Mouse (Mus musculus): ENCODE measurements around the gene Psg27. TPM values are rescaled to one million over a fixed set of nuclear protein-coding genes. Genes with fewer than 3 reads are reported as not detected.
"Not testable (repeated sequence)": the region's sequence is repeated elsewhere in the genome, so short reads cannot be mapped to it uniquely, and the experiment has no call there.

The Psg27 gene
- polyA plus RNA-seq (2012; rRNA removed), result 0.04 and 0.09 TPM in 2 replicates

- Histone ChIP-seq H3K4me1 (ENCODE audit: control insufficient read depth, insufficient read depth, insufficient read length, low read length) (no peaks in the 10 kb centered on the region), H3K4me3 (ENCODE audit: low read depth, low read length) (no peak within 1 kb of the TSS), H3K36me3 (ENCODE audit: control insufficient read depth, insufficient read depth, low read length) (no peaks in the 10 kb centered on the region), H3K27ac (ENCODE audit: insufficient read depth, low read depth, low read length) (no peak within 1 kb of the TSS), H3K27me3 (ENCODE audit: control insufficient read depth, insufficient read depth, low read length) (no peaks in the 10 kb centered on the region)
- 72% methylated on average over 3 of the region's 3 CpGs for WGBS
- no peak for TF ChIP-seq POLR2A (IDR thresholded peaks at IDR 0.05; ENCODE audit: low read depth, low read length)
- TF ChIP-seq CTCF (IDR thresholded peaks at IDR 0.05; ENCODE audit: extremely low read depth, insufficient read length, insufficient replicate concordance, low read depth, low read length), result no peak
Measured at GRCm38 (mm10) chr7:18567205-18567604, at the start of gene Psg27. Gene Psg27, minus strand, starts transcription at chr7:18567305.

GRCm38 (mm10) chr7:18616401-18616800, 49.3 kb upstream of the Psg27 start, which contains the start of gene Psg23:
Gene Psg23, minus strand, starts transcription at chr7:18616501.
- not testable (repeated sequence) for H3K36me3 ChIP-seq (ENCODE audit: control insufficient read depth, insufficient read depth, low read length); H3K4me1 ChIP-seq (ENCODE audit: control insufficient read depth, insufficient read depth, insufficient read length, low read length); H3K27ac ChIP-seq (ENCODE audit: insufficient read depth, low read depth, low read length); H3K27me3 ChIP-seq (ENCODE audit: control insufficient read depth, insufficient read depth, low read length); H3K4me3 ChIP-seq (ENCODE audit: low read depth, low read length)
- 19% methylated on average over 2 of the region's 2 CpGs for WGBS

GRCm38 (mm10) chr7:18559850-18560249, 7.3 kb downstream of the Psg27 start:
- Histone ChIP-seq H3K4me1 (ENCODE audit: control insufficient read depth, insufficient read depth, insufficient read length, low read length) (peaks cover 14% of the 10 kb centered on the region; the same call in 1 of the 2 replicates), H3K27ac (ENCODE audit: insufficient read depth, low read depth, low read length) (no peak overlapping the region), H3K27me3 (ENCODE audit: control insufficient read depth, insufficient read depth, low read length) (no peaks in the 10 kb centered on the region), H3K4me3 (ENCODE audit: low read depth, low read length) (no peak overlapping the region), H3K36me3 (ENCODE audit: control insufficient read depth, insufficient read depth, low read length) (no peaks in the 10 kb centered on the region)
- TF ChIP-seq CTCF (IDR thresholded peaks at IDR 0.05; ENCODE audit: extremely low read depth, insufficient read length, insufficient replicate concordance, low read depth, low read length) (no peak), POLR2A (IDR thresholded peaks at IDR 0.05; ENCODE audit: low read depth, low read length) (no peak)

GRCm38 (mm10) chr7:18555751-18556150, 11.4 kb downstream of the Psg27 start:
- peaks cover 13% of the 10 kb centered on the region; the same call in 1 of the 2 replicates for H3K4me1 ChIP-seq (ENCODE audit: control insufficient read depth, insufficient read depth, insufficient read length, low read length)
- H3K27ac ChIP-seq (ENCODE audit: insufficient read depth, low read depth, low read length); H3K4me3 ChIP-seq (ENCODE audit: low read depth, low read length); H3K36me3 ChIP-seq (ENCODE audit: control insufficient read depth, insufficient read depth, low read length); H3K27me3 ChIP-seq (ENCODE audit: control insufficient read depth, insufficient read depth, low read length): not testable (repeated sequence)
- 29% methylated on average over 3 of the region's 3 CpGs for WGBS

- H3K27me3 ChIP-seq (ENCODE audit: control insufficient read depth, insufficient read depth, low read length), result no peaks in the 10 kb centered on the region
- TF ChIP-seq POLR2A (IDR thresholded peaks at IDR 0.05; ENCODE audit: low read depth, low read length) (no peak), CTCF (IDR thresholded peaks at IDR 0.05; ENCODE audit: extremely low read depth, insufficient read length, insufficient replicate concordance, low read depth, low read length) (no peak)
- no peak overlapping the region for H3K4me3 ChIP-seq (ENCODE audit: low read depth, low read length)
- 9% methylated on average over 3 of the region's 3 CpGs for WGBS
- peaks cover 17% of the 10 kb centered on the region; the same call in 1 of the 2 replicates for H3K4me1 ChIP-seq (ENCODE audit: control insufficient read depth, insufficient read depth, insufficient read length, low read length)
- H3K27ac ChIP-seq (ENCODE audit: insufficient read depth, low read depth, low read length), result peak overlapping the region; percentile 80
- H3K36me3 ChIP-seq (ENCODE audit: control insufficient read depth, insufficient read depth, low read length), result no peaks in the 10 kb centered on the region
Measured at GRCm38 (mm10) chr7:18533420-18533819, 33.7 kb downstream of the Psg27 start.

GRCm38 (mm10) chr7:18532169-18532568, 34.9 kb downstream of the Psg27 start, which contains the start of gene Psg25:
Gene Psg25, minus strand, starts transcription at chr7:18532269.
- no peaks in the 10 kb centered on the region for H3K36me3 ChIP-seq (ENCODE audit: control insufficient read depth, insufficient read depth, low read length)
- H3K4me1 ChIP-seq (ENCODE audit: control insufficient read depth, insufficient read depth, insufficient read length, low read length), result peaks cover 17% of the 10 kb centered on the region; the same call in 1 of the 2 replicates
- 38% methylated on average over 1 of the region's 1 CpGs for WGBS

GRCm38 (mm10) chr7:18524668-18525067, 42.4 kb downstream of the Psg27 start:
- no peaks in the 10 kb centered on the region for H3K36me3 ChIP-seq (ENCODE audit: control insufficient read depth, insufficient read depth, low read length)
- H3K27me3 ChIP-seq (ENCODE audit: control insufficient read depth, insufficient read depth, low read length), result no peaks in the 10 kb centered on the region
- WGBS, result 36% methylated on average over 8 of the region's 8 CpGs
- peaks cover 7% of the 10 kb centered on the region; the same call in 1 of the 2 replicates for H3K4me1 ChIP-seq (ENCODE audit: control insufficient read depth, insufficient read depth, insufficient read length, low read length)
- no peak overlapping the region for H3K4me3 ChIP-seq (ENCODE audit: low read depth, low read length)
- no peak for TF ChIP-seq POLR2A (IDR thresholded peaks at IDR 0.05; ENCODE audit: low read depth, low read length)
- no peak overlapping the region for H3K27ac ChIP-seq (ENCODE audit: insufficient read depth, low read depth, low read length)

More at GRCm38 (mm10) chr7:18532169-18532568, 34.9 kb downstream of the Psg27 start, which contains the start of gene Psg25:
- peak within 1 kb of the TSS; percentile 80 for H3K27ac ChIP-seq (ENCODE audit: insufficient read depth, low read depth, low read length)
- TF ChIP-seq POLR2A (IDR thresholded peaks at IDR 0.05; ENCODE audit: low read depth, low read length) (no peak), CTCF (IDR thresholded peaks at IDR 0.05; ENCODE audit: extremely low read depth, insufficient read length, insufficient replicate concordance, low read depth, low read length) (no peak)
- H3K4me3 ChIP-seq (ENCODE audit: low read depth, low read length), result no peak within 1 kb of the TSS
- no peaks in the 10 kb centered on the region for H3K27me3 ChIP-seq (ENCODE audit: control insufficient read depth, insufficient read depth, low read length)

GRCm38 (mm10) chr7:18512848-18513247, 54.3 kb downstream of the Psg27 start:
- not testable (repeated sequence) for H3K4me1 ChIP-seq (ENCODE audit: control insufficient read depth, insufficient read depth, insufficient read length, low read length); H3K27ac ChIP-seq (ENCODE audit: insufficient read depth, low read depth, low read length); H3K4me3 ChIP-seq (ENCODE audit: low read depth, low read length); H3K36me3 ChIP-seq (ENCODE audit: control insufficient read depth, insufficient read depth, low read length); H3K27me3 ChIP-seq (ENCODE audit: control insufficient read depth, insufficient read depth, low read length)

- not testable (repeated sequence) for H3K27me3 ChIP-seq (ENCODE audit: control insufficient read depth, insufficient read depth, low read length); H3K4me1 ChIP-seq (ENCODE audit: control insufficient read depth, insufficient read depth, insufficient read length, low read length); H3K27ac ChIP-seq (ENCODE audit: insufficient read depth, low read depth, low read length); H3K4me3 ChIP-seq (ENCODE audit: low read depth, low read length); H3K36me3 ChIP-seq (ENCODE audit: control insufficient read depth, insufficient read depth, low read length)
- 10% methylated on average over 2 of the region's 2 CpGs for WGBS
Measured at GRCm38 (mm10) chr7:18512417-18512816, 54.7 kb downstream of the Psg27 start.

All from small intestine, adult 2 months (tissue).